Mouse (Mus musculus) T-helper 2 cell (primary cell): ENCODE measurements at regions not wholly inside any gene's neighbourhood (a gene's known extent, or its start where the extent isn't known, plus 50 kb on each side); places are given as distances from the start of the nearest gene placed in this dataset.

Experiments
- in situ Hi-C: fragments of 300-600 bp; cut with MboI, MseI; formaldehyde crosslinking; loops from one replicate; pipeline ENCODE4 v1.15.1; 2025; ENCODE audit warnings: high pct_unique_total_duplicates

GRCm38 (mm10) chr7:133378338-133378737, 223.6 kb downstream of the Tex36 start:
- in situ Hi-C loops: no loop called here

DNA sequence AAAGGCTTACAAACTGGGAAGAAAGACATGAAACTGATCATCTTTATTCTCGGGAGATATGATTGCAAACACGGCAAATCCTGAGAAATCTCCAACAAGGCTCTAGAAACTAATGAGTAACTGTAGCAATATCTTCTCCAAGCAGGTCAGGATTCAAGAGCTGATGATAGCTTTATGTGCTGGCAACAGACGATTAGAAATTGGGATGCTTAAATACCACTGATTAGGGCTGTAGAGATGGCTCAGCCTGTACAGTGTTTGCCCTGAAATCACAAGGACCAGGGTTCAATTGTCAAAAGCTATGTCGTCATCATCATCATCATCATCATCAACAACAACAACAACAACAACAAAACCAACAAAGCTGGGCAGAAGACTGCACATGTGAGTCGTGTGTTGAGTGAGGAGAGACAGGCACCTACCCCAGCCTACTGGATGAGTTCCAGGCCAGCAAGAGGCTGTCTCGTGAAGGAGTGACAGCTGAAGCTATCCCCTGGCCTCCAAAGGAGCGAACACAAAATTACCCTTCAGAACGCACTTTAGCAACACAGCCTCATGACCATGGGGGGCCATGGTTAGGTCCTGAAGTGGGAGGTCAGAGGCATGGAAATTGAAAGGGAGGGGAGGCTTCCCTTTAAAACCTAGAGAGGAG, 225.0 kb downstream of the Tex36 start:
- in situ Hi-C loops: no loop called here

DNA sequence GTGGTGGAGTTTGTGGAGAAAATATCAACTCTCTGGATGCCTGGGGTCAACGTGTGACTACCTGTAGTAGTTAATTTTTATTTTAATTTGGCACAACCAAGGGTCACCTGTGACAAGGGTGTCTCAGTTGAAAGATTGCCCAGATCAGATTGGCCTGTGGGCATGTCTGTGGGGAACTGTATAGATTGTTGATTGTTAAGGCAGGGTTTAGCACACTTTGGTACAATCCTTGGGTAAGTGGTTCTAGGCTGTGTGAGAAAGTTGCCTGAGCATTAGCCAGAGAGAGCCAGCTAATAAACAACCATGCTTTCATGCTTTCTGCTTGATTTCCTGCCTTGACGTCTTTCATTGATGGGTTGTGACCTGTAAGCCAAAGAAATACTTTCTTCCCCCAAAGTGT, 229.3 kb downstream of the Tex36 start:
- in situ Hi-C loops: no loop called here

- in situ Hi-C loops: no loop called here
Observed at GRCm38 (mm10) chr7:133370542-133370941, 231.4 kb downstream of the Tex36 start.

- in situ Hi-C loops: no loop called here
Observed at GRCm38 (mm10) chr7:133364601-133365000, 237.4 kb downstream of the Tex36 start.

- in situ Hi-C loops: no loop called here
Observed at GRCm38 (mm10) chr7:133328717-133329116, 204.6 kb upstream of the Ctbp2 start.

GRCm38 (mm10) chr7:133325548-133326190, 201.5 kb upstream of the Ctbp2 start:
- in situ Hi-C loops: no loop called here

DNA sequence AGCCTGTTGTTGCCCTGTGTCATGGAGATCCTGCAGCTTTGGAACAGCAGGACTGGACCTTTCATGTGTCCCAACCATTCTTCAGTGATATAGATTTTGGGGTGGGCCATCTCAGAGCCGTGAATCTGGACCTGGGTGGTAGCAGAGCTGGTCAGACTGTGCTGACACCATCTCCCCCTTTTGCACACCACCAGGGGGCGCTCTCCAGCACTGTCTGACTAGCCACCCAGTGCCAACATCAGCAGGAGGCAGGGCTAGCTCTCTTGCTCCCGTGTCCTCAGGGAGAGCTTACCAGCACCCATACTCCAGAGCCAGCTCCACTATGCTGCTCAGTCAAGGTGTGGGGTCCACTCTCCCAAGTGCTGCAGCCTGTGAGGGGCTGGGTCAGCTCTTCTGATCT, 199.8 kb upstream of the Ctbp2 start:
- in situ Hi-C loops: no loop called here

DNA sequence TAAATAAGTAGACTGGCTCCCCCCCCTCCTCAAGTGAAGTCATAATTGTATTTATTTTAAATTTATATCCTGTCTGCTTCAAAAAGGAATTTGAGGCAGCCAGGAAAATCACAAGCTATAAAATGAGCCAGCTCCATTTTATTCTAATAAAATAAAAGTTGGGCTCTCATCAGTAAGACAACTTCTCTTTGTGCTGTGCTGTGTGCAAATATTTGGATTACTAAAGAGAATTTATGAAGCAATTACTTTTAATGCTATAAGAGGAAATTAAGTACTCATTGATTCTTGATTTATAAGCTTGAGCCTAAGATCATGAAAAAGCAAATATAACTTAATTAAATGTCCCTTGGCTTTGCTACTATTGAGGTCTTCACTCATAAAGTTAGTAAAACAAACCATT, 193.4 kb upstream of the Ctbp2 start:
- in situ Hi-C loops: no loop called here

- in situ Hi-C loops: no loop called here
Observed at GRCm38 (mm10) chr7:133316701-133317475, 192.7 kb upstream of the Ctbp2 start.

DNA sequence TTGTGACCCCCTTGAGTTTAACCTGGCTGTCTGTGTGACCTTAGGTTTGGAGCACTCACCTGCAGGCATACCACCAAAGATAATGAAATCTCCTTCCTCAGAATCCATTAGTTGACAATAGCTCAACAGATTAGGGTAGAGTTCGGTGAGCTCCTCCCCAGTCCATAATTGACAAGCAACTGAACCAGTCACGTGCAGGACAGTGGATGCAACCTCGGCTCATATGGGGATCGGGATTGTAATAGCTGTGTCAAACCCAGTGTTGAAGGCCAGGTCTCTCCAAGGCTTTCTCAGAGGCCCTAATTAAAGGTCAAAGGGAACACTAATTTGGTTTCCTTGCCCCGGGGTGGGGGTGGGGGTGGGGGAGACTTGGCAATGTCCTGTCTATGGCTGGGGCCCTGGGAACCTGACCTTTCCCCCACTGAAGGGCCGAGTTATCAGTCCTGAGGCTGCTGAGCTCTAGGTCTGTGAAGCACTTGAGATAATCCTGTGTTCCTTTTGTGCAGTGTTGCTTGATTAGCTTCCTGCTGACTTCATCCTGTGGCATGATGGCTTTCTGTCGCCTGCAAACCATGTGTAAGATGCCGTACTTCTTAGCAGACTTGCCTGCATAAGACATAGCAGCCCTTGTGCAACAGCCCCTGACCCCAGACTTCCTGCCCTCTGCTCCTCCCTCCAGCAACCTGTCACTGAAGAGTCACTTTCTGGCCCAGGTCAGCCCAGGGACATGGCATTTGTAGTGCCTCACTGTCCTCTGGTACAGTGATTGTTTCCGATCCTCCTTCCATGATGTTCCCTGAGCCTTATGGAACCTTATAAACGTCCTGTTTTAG, 191.3 kb upstream of the Ctbp2 start:
- in situ Hi-C loops: no loop called here

DNA sequence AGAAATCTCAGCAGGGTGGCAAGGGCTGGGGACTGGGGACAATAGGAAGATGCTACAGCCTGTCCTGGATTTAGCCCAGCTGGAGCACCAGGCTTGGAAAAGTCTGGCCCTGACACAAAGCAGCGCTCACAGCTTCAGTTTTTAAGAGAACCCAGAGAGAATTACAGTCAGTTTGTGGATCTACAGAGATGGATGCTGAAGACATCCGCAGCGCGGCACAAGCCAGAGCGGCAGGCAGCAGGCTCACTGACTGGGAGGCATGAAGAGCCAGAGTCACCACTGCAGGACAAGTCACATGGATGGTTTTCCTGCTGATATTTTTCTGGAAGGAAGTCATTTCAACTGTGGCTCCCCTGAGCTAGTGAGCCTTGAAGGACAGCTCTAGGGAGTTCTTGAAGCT, 189.0 kb upstream of the Ctbp2 start:
- in situ Hi-C loops: no loop called here

- in situ Hi-C loops: no loop called here
Observed at GRCm38 (mm10) chr7:133311116-133311801, 187.1 kb upstream of the Ctbp2 start.

GRCm38 (mm10) chr7:133304461-133304860, 180.3 kb upstream of the Ctbp2 start:
- in situ Hi-C loops: no loop called here

DNA sequence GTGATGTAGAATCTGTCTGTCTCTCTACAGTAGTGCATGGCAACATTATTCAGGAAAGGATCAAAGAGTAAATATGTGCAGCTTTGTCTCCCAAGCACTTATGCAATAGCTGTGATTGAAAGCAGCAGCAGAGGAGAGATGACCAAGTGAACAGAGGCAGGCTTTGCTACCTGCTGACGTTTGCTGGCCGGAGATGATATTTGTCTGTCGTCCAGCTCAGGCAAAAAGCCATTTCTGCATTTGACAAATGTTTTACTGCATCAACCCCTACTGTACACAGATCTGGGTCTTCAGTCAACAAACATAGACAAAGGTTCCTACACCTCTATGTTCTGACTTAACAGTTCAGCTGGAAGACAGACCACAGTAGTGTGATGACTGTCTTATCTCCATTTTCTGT, 166.3 kb upstream of the Ctbp2 start:
- in situ Hi-C loops: no loop called here

- in situ Hi-C loops: no loop called here
Observed at GRCm38 (mm10) chr7:133288236-133288635, 164.1 kb upstream of the Ctbp2 start.

- in situ Hi-C loops: no loop called here
Observed at GRCm38 (mm10) chr7:133286836-133287235, 162.7 kb upstream of the Ctbp2 start.

- in situ Hi-C loops: no loop called here
Observed at GRCm38 (mm10) chr7:133286216-133286615, 162.1 kb upstream of the Ctbp2 start.

- in situ Hi-C loops: no loop called here
Observed at GRCm38 (mm10) chr7:133262161-133262560, 138.0 kb upstream of the Ctbp2 start.

DNA sequence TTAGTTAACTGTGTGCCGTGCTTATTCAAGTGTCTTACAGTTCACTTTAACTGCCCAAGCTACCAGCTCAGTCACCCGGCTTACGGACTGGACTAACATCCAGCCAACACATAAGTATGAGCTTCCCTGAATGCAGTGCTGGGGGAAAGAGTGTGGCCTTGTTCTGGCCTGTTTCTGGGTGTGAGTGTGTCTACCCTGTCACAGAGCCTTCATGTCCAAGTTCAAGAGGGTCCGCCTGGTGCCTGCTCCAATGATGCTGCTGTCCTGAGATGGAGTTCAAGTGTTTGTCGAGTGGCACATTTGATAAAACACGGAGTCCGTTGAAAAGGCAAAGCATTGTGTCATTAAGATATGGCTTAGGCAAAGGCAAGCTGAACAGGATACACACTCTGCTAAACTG, 135.0 kb upstream of the Ctbp2 start:
- in situ Hi-C loops: no loop called here

DNA sequence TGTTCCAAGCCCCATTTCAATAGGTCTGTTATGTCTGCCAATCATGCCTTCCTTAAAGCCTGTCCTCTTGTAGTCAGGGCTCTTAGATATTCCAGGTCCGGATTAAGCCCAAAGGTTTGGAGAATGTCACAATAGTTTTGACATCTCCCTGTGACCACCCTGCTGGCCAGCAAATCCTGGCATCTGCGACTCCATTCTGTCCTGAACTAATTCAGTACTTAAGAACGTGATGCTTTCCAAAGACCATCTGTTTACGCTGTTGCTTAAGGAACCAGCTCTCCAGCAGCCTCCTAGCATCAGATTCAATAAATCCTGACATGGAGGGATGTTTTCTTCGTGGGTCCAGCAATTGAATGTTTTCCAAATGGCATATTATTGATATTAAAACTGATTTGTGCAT, 132.7 kb upstream of the Ctbp2 start:
- in situ Hi-C loops: no loop called here
